Mouse (Mus musculus): ENCODE results near the gene Elovl1. TPM values are rescaled to one million over a fixed set of nuclear protein-coding genes. Genes with fewer than 3 reads are reported as not detected.
A peak's percentile ranks its signal among the peaks of the same experiment; 100 is the strongest.

Elovl1 gene
- 48.4 and 51.5 TPM in 2 replicates for polyA plus RNA-seq (2015; fragmentation: Nextera tagmentation; extraction: Ambion mirVana)

DNA sequence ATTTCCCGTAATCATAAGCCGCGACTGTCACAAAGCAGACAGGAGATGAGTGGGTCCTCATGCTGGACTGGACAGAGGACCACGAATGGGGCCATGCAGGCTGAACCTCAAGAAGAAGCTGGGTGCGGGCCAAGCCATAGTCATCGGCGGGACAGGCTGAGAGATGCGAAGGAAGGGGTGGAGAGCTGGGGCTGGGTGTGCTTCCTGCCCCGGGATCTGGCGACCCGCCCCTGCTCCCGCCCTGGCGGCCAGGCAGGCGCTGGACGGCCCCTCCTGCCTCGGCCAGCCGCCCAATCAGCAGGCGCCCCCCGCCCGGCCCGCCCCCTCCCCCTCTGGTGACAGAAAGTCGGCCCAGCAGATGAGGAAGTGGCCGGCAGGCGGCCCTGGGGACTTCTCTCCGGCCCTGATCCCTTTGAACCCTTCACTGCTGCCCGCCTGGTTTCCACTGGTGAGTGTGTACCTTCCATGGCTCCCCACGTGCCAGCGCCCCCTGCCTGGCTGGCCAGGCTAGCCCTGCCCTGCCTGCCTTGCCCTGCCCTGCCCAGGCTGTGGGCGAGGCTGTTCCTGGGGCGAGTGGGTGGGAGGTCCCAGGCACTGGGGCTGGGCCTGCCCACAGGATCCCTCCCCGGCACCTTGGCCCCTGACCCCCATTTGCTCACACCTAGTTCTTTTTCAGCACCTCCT is at the start of gene Elovl1:
Elovl1 (plus strand) TSS at position 326 of the 684 bp plus-strand sequence.
- Histone ChIP-seq H3K4me1 (ENCODE audit: insufficient read depth) (peaks cover 66% of the 10 kb centered on the region), H3K9ac (replicated peaks) (peak within 1 kb of the TSS; percentile 90), H3K27me3 (ENCODE audit: insufficient read depth, low read length) (no peaks in the 10 kb centered on the region), H3K27ac (ENCODE audit: low read depth) (peak within 1 kb of the TSS; percentile 93), H3K9me3 (ENCODE audit: low read length) (no peaks in the 10 kb centered on the region), H3K36me3 (replicated peaks; ENCODE audit: insufficient read depth, low read length) (peaks cover 34% of the 10 kb centered on the region), H3K4me3 (ENCODE audit: low read depth, low read length) (peak within 1 kb of the TSS; percentile 85), H3K4me2 (ENCODE audit: low read depth, low read length) (peak within 1 kb of the TSS; percentile 98)
- peak; percentile 94 for DNase-seq
- peak; percentile 27; the same call in 1 of the 2 replicates for TF ChIP-seq EP300 (IDR thresholded peaks at IDR 0.05; ENCODE audit: low read depth)
- peak; percentile 71 for TF ChIP-seq CTCF (IDR thresholded peaks at IDR 0.05; ENCODE audit: low read depth)
- peak; percentile 93 for ATAC-seq
- under 1% methylated on average over 16 of the region's 31 CpGs for WGBS (ENCODE audit: insufficient replicate concordance)

DNA sequence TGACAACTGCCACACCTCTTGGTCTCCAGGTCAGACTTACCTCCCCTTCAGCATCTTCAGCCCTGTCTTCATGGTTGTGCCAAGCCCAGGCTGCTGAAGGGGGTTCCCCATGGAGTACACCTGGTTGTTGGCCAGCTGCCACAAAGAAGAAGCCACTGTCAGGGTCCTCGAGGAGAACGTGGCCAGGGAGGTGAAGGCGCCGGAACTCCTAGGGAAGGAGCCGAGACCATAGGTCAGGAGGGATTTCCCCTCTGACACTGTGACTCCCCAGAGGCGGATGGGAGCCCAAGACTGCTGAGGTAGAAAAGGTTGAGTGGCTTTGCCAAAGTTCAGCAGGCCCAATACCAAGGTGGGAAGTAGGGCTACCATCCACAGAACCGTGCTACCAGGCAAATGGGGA is 44.6 kb upstream of the Elovl1 start:
- Histone ChIP-seq H3K9ac (replicated peaks) (no peak overlapping the region), H3K27me3 (ENCODE audit: insufficient read depth, low read length) (no peaks in the 10 kb centered on the region), H3K9me3 (ENCODE audit: low read length) (no peaks in the 10 kb centered on the region), H3K4me2 (ENCODE audit: low read depth, low read length) (no peak overlapping the region), H3K4me3 (ENCODE audit: low read depth, low read length) (no peak overlapping the region), H3K27ac (ENCODE audit: low read depth) (no peak overlapping the region), H3K36me3 (replicated peaks; ENCODE audit: insufficient read depth, low read length) (peaks cover 85% of the 10 kb centered on the region), H3K4me1 (ENCODE audit: insufficient read depth) (no peaks in the 10 kb centered on the region)
- TF ChIP-seq CTCF (IDR thresholded peaks at IDR 0.05; ENCODE audit: low read depth) (no peak), EP300 (IDR thresholded peaks at IDR 0.05; ENCODE audit: low read depth) (no peak)
- ATAC-seq (no peak), DNase-seq (no peak)
- 87% methylated on average over 7 of the region's 7 CpGs for WGBS (ENCODE audit: insufficient replicate concordance)

DNA sequence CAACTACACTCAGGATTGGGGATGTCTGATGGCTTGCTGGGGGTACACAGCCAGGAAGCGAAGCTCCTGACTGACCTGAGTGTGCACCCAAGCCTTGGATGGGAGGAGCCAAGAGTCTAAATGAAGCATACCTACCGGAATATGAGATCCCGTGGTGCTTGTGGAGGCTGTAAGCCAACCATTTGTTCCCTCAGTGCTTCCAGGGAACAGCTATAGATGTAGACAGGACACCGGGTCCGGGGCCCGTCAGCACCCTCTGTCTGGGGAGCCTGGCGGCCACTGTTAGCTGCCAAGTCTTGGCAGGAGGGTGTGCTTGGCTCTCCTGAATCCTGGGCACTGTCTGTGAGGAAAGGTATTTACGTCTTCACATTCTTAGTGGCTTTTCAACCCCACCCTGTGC is 40.6 kb upstream of the Elovl1 start:
- WGBS (ENCODE audit: insufficient replicate concordance): 91% methylated on average over 8 of the region's 8 CpGs
- ATAC-seq (no peak), DNase-seq (no peak)
- peaks cover 90% of the 10 kb centered on the region for H3K36me3 ChIP-seq (replicated peaks; ENCODE audit: insufficient read depth, low read length)
- no peaks in the 10 kb centered on the region for H3K4me1 ChIP-seq (ENCODE audit: insufficient read depth)
- no peaks in the 10 kb centered on the region for H3K27me3 ChIP-seq (ENCODE audit: insufficient read depth, low read length)
- no peak overlapping the region for H3K27ac ChIP-seq (ENCODE audit: low read depth)
- H3K4me2 ChIP-seq (ENCODE audit: low read depth, low read length): no peak overlapping the region
- H3K9me3 ChIP-seq (ENCODE audit: low read length): no peaks in the 10 kb centered on the region
- no peak for TF ChIP-seq CTCF (IDR thresholded peaks at IDR 0.05; ENCODE audit: low read depth)
- no peak for TF ChIP-seq EP300 (IDR thresholded peaks at IDR 0.05; ENCODE audit: low read depth)
- no peak overlapping the region for H3K4me3 ChIP-seq (ENCODE audit: low read depth, low read length)
- no peak overlapping the region for H3K9ac ChIP-seq (replicated peaks)

GRCm38 (mm10) chr4:118390146-118390545 is 37.7 kb upstream of the Elovl1 start:
- H3K36me3 ChIP-seq (replicated peaks; ENCODE audit: insufficient read depth, low read length): peaks cover 90% of the 10 kb centered on the region
- no peak overlapping the region for H3K4me2 ChIP-seq (ENCODE audit: low read depth, low read length)
- no peak overlapping the region for H3K4me3 ChIP-seq (ENCODE audit: low read depth, low read length)
- 93% methylated on average over 11 of the region's 11 CpGs for WGBS (ENCODE audit: insufficient replicate concordance)
- H3K27ac ChIP-seq (ENCODE audit: low read depth): no peak overlapping the region
- H3K27me3 ChIP-seq (ENCODE audit: insufficient read depth, low read length): no peaks in the 10 kb centered on the region
- DNase-seq (no peak), ATAC-seq (no peak)
- no peaks in the 10 kb centered on the region for H3K4me1 ChIP-seq (ENCODE audit: insufficient read depth)
- no peak overlapping the region for H3K9ac ChIP-seq (replicated peaks)
- TF ChIP-seq EP300 (IDR thresholded peaks at IDR 0.05; ENCODE audit: low read depth) (no peak), CTCF (IDR thresholded peaks at IDR 0.05; ENCODE audit: low read depth) (no peak)
- H3K9me3 ChIP-seq (ENCODE audit: low read length): no peaks in the 10 kb centered on the region

DNA sequence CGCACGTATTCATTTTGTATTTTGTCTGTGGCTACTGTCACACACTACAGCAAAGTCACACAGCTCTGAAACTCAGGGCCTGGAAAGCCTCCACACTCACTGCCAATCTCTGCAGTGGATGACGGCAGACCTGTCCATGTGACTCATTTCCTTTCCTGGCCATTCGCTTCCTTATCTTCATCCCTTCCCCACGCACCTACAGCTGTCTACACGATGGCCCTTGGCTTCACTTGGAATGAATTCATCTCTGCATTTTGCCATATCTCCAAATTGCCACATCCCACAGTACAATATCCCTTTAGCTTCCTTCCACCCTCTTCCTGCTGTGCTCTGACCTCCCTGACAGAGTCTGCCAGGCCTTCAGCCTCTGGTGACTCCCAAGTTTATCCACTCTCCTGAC is 33.4 kb upstream of the Elovl1 start:
- no peak for TF ChIP-seq CTCF (IDR thresholded peaks at IDR 0.05; ENCODE audit: low read depth)
- TF ChIP-seq EP300 (IDR thresholded peaks at IDR 0.05; ENCODE audit: low read depth): no peak
- 71% methylated on average over 6 of the region's 6 CpGs for WGBS (ENCODE audit: insufficient replicate concordance)
- Histone ChIP-seq H3K36me3 (replicated peaks; ENCODE audit: insufficient read depth, low read length) (peaks cover 85% of the 10 kb centered on the region), H3K4me1 (ENCODE audit: insufficient read depth) (peaks cover 2% of the 10 kb centered on the region; the same call in 1 of the 2 replicates), H3K4me3 (ENCODE audit: low read depth, low read length) (no peak overlapping the region), H3K27ac (ENCODE audit: low read depth) (no peak overlapping the region), H3K27me3 (ENCODE audit: insufficient read depth, low read length) (no peaks in the 10 kb centered on the region), H3K9me3 (ENCODE audit: low read length) (no peaks in the 10 kb centered on the region), H3K4me2 (ENCODE audit: low read depth, low read length) (no peak overlapping the region), H3K9ac (replicated peaks) (no peak overlapping the region)
- ATAC-seq (peak; percentile 56), DNase-seq (no peak)

DNA sequence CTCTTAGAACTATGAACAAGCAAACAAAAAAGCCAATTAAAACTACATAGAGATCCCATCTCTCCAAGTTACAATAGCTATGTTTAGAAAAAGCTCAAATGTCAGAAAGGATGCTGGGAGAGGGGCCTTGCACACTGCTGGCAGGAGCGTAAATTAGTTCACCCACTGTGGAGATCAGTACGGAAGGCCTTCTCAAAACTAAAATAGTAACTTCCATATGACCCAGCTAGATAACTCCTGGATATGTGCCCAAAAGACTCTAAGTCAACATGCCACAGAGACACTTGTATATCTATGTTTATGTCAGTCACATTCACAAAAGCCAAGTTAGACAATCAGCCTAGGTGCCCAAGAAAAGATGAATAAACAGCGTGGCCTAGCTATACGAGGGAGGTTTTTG is 32.6 kb upstream of the Elovl1 start:
- Histone ChIP-seq H3K27me3 (ENCODE audit: insufficient read depth, low read length) (no peaks in the 10 kb centered on the region), H3K27ac (ENCODE audit: low read depth) (no peak overlapping the region), H3K4me1 (ENCODE audit: insufficient read depth) (peaks cover 2% of the 10 kb centered on the region; the same call in 1 of the 2 replicates), H3K9me3 (ENCODE audit: low read length) (no peaks in the 10 kb centered on the region), H3K4me3 (ENCODE audit: low read depth, low read length) (no peak overlapping the region), H3K9ac (replicated peaks) (no peak overlapping the region), H3K4me2 (ENCODE audit: low read depth, low read length) (no peak overlapping the region), H3K36me3 (replicated peaks; ENCODE audit: insufficient read depth, low read length) (peaks cover 86% of the 10 kb centered on the region)
- peak; percentile 36; the same call in 1 of the 2 replicates for TF ChIP-seq EP300 (IDR thresholded peaks at IDR 0.05; ENCODE audit: low read depth)
- no peak for TF ChIP-seq CTCF (IDR thresholded peaks at IDR 0.05; ENCODE audit: low read depth)
- DNase-seq (no peak), ATAC-seq (no peak)
- 58% methylated on average over 4 of the region's 4 CpGs for WGBS (ENCODE audit: insufficient replicate concordance)

Measured in liver, postnatal 0 days (tissue).